Mouse (Mus musculus) testis, postnatal 14 days (tissue): ENCODE measurements around the gene Uvrag.

Experiments
- DNase-seq: peaks from one replicate; pipeline ENCODE4 v3.0.0; 2021; ENCODE audit warnings: low spot score

Uvrag gene

DNA sequence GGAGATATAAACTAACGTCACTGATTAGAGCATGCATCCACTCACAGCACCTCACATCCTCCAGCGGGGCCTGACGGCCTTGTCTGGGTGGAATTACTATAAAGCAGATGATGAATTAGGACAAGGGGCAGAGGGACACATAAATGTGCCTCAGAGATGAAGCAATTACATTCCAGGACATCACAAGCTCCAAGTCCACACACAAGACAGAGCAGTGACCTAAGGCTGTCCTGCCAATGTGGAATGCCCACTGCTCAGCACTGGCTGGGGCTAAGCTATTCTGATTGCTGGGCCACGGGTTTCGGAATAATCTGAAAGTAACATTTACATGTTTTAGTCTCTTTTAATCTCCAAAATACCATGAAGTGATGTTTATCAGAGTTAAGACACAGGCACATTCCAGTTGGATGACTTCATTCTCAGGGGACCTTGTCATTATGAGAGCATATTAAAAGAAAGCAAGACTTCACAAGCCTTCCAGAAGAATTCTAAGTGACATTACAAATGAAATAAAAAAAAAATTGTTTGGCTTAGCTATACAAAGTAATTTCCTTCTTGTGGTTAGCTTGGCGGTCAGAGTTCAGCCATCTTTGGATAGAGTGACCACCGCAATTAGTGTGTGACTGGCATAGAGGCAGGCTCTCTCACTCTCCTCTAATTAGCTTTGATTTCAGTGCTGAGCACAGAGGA lies 212.5 kb downstream of the Uvrag start:
- DNase-seq: no peak

DNA sequence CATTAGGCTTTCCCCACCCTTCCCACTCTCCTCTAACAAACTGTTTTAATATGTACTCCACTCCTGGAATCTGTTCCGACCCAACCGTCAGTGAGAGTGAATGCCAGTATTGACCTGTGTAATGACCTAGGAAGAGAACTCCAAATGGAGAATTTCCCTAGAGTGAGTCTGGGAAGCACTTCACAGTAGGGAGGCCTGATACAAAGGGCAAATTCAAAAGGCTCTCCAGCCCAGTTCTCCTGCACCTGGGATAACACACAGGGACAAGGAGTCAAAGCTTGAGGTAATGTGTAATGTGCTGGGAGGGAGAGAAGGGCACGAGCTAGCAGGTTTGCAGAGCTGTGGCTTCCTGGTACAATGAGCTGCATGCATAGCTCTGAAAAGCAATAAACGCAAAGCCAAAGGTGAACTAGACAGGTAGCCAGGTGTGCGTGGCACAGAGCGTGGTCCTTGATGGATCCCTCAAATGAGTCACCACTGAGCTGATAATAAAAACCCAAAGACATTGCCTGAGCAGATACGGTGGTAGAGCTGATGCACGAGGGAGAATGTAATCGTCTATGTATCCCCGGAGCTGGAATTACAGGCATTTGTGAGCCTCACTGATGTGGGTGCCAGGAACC lies 213.9 kb downstream of the Uvrag start:
- DNase-seq: no peak

DNA sequence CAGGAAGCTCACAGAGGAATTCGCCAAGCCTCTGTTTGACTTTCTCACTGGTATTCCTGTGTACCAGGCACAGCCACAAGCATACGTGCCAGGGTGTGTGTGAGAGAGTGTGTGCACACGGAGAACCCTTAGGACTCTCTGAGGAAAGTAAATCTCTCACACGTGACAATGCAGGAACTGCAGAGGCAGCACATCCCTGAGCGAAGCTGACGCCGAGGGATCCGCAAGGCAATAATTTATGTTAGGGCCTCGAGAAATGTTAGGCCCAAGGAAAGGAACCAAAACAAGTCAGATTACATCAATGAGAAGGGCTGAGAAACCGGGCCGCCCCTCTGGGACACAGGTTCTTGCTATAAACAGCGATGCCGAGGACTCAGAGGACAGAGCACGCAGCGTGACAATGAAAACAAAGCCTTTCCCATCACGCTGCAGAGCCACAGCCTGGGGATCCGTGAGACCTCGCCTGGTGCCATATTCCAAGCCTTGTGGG lies 216.5 kb downstream of the Uvrag start:
- DNase-seq: no peak

DNA sequence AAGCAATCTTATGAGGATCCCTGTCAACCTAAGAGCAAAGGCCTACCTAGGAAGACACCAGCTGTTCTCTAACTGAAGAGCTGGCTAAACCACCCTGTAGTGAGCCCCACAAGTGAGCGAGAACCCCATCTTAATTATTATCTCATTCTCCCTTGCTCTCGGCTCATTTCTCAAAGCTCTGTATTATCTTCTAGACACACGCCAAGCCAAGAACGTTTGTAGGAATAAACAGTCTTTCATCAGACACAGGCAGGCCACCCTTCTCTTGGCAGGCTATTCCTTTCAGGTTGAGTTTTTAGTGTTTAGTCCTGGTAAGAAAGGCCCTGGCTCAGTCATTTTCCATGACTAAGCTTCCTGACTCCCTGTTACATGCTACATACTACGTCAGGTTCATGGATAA lies 218.0 kb downstream of the Uvrag start:
- no peak for DNase-seq

DNA sequence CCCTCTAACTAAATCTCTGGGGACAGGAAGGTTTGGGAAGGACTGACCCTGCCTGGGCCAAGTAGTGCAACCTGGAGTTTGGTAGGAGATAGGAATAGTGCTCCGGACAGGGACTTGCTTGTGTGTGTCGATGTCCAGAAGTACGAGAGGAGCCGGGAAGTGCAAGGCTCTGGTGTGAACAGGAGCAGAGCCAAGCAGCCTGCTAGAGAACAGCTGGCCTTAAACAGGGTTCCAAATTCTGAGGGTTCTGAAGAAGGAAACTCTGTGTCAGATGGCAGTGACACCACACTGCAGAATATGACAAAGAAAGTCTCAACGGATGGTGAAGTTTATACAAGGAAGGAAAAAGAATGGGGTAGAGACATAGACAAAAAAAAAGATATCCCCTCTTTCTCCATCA lies 223.5 kb downstream of the Uvrag start:
- no peak for DNase-seq

DNA sequence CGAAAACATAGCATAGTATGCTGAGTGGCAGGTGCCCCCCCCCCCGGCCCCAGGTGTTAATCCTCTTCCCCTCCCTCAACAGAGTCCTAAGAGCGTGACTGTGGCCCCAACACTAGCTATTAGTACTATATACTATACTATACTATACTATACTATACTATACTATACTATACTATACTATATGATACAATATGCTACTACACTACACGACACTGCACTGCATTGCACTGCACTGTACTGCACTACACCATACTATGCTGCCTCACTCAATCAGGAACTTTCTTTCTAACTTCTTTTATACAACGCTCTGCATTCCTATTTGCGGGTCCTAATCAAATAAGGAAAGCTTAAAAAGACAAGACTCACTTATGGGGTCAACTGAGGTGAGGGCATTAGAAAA lies 224.4 kb downstream of the Uvrag start:
- no peak for DNase-seq

DNA sequence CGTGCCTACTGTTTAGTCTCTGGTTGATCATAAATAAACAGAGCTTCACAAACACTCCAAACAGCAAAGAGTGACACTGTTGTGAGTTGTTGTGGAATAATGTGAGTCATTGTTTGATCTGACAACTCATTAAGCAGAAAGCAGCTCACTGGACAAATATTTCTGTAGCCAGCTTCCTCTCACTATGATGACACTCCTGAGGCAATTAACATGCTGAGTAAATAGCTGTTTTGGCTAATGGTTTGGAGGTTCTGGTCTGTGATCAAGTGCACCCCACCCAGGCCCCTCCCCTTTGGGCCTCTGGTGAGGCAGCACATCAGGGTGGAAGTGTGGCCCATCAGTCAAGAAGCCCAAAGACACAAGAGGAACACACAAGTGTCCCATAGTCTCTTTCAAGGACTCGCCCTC lies 228.0 kb downstream of the Uvrag start:
- no peak for DNase-seq

DNA sequence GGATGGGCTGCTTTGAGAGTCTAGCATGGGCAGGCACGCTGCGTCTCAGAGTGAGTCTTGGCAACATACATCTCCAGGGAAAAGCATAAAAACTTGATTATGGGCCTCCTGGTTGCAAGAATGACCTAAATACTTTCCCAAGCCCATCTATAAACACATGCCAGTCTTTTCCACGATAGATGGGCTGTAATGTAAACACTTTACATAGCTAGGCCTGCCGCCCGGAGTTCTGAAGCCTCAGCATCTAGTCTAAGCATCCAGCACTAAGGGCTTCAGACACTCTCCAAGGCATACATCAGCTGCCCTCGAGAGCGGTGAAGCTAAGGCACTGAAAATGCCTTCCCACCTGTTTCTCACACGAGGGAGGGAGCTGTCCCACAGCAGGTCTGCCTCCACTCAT lies 229.7 kb downstream of the Uvrag start:
- DNase-seq: no peak

DNA sequence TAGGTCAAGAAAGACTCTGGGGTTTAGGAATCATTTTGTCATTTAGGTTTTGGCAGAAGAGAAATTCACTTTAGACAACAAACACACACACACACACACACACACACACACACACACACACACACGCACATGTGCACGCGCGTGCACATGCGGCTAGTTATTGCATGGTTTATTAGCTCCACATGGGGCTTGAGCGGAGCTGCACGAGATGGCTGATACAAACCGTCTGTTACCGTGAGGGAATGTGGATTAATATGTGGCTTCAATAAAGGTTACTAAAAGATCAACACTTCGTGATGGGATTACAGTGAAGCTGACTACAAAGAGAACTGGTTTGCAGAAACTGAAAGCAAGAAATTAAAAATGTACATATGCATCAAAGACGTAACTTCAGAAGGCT lies 230.2 kb downstream of the Uvrag start:
- no peak for DNase-seq

DNA sequence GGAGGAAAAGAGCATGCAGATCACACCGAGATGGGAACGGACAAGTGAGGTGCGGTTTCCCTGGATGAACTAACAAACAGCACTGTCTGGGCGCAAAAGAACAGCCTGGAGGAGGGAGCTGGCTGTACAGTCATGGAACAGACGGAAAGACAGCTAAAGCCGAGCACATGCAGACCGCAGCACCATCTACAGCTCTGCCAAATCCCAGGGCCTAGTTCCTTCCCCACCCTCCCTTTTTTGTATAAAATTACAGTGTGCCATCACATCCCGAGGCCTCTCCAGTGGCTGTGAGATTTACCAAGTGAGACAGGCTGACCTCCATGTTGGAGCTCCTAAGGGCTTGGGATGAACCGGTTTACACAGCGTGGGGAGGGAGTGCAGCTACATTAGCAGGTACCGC lies 230.8 kb downstream of the Uvrag start:
- DNase-seq: no peak

DNA sequence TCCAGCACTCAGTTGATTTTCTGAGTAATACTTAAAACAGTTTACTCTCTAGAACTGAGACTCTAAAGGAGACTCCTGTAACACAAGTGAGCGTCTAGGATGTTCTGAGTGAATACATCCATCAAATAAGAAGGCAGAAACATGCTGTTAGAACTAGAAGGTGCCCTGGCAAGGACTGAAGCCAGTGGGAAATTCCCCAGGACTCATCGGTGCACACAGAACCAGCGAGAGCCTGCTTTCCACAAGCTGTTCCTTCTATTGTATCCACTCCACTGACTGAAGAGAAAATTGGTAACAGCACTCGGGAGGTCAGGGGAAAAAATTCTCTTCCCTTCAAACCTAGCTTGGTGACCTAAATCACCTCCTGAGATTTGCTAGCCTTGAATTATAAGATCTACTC lies 233.5 kb downstream of the Uvrag start:
- no peak for DNase-seq

DNA sequence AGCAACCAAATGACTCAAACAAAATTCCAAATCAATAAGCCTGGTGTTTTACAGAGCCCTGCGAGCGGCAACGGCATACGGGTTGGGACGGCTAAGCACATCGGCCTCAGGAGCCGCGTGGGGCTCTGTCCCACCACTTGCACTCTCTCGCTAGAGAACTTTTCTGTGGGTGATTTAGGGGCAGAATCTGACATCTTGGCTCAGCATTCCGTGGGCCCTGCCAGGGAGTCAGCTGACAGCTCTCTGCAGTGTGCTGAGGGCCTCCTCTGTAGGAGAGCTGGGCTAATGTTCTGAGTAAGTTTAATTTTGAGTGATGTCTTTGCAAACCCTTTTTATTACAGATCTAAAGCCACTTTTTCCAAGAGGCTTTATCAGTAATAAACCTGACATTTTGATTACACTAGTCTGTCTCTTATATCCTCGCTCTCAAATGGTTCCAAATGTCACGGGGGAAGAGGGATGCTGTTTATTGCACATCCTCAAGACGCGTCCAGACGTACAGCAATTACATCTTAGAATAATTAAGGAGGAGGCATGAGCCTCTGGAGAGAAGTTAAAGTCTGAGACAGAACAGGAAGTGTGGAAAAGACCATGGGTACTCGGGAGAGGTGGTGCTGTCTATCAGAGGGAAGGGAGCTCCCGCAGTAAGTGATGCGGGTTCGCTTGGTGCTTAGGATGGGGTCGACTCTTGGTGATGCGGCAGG lies 236.1 kb downstream of the Uvrag start:
- DNase-seq: no peak

DNA sequence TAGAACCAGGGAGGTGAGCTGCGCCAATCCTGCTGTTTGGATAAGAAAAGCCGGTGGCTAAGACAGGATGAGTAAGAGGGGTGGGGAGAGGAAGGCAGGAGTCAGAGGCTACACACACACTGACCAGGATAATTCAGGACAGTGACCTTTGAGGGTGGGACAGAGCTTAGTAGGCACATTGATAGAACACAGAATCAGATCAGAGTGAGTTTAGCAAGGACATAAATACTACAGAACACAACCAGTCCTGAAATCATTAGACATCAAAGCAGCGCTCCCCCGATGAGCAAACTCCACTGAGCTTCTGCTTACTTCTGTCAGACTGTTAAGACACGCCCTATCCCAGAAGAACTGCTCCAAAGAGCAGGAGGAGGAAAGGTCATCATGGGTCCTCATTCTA lies 237.1 kb downstream of the Uvrag start:
- DNase-seq: no peak

DNA sequence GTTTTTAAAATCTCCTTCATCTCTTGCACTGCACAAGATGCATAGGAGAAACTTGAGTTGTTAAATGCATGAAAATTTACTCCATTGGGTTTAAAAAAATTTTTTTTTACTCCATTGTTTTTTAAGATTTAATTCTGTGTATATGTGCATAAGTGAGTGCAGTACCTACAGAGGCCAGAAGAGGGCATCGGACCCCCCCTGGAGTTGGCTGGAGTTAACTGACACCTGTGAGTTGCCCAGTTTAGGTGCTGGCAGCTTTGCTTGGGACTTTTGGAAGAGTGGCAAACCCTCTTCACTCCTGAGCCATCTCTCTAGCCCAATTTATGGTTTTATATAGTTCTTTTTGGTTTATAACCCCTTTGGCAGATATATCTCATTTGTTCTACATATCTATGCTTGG lies 239.8 kb downstream of the Uvrag start:
- no peak for DNase-seq

DNA sequence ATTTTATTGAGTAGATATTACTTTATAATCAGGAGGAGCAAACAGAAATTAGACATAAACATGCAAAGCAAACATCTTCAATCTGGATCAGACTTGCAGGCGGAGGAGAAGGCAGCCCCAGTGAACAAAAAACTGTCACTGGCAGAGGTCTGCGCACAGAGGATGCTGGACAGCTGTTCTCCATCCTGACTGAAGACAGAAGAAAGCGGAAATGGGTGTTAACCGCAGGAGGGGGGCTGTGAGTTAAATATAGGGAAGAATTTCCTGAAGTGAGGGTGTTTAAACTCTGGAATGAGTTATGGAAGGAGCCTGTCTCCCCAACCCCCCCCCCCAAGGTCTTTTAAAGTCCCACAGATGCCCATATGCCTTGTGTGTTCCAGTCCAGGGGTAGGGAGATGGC lies 241.1 kb downstream of the Uvrag start:
- DNase-seq: no peak

DNA sequence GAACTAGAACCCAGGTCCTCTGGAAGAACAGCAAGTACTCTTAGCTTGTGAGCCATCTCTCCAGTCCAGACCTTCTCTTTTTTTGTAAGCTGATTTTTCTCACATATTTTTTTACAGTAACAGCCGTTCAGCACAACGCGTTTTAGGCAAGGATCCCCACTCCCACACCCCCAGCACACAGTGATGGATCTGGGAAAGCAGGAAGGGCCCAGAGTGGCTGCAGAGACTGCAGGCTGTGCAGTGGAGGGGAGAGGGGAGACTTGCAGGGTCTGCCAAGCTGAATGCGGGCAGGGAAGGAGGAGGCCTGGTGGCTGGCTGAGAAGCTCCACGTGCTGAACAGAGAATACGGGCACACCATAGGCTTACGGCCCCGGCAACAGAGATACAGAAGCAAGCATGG lies 243.6 kb downstream of the Uvrag start:
- no peak for DNase-seq

DNA sequence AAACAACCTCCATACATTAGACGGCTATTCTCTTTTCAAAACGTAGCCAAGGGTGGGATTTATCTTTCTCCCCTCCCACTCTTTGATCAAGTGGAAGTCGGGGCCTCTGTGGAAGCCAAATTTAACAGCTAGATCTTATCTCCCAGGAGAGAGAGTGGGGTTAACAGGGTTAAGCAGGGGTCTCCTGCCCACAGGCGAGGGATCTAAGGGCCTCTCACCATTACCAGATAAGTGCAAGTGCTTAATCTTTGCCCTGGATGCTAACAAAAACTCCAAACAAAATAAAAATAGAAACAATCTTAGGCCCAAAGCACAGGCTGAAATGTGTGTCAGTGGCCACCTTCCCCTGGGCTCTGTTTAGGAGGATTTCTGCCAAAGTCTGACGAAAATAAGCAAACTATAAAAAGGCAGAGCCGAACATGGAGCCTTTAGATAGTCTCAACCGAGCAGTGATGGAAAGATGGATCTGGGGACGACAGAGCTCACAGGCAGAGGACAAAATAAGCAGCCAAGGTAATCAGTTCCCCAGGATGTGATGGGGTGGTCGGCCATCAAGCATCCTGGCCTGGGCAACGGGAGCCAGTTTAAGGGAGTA lies 245.3 kb downstream of the Uvrag start:
- DNase-seq: no peak

DNA sequence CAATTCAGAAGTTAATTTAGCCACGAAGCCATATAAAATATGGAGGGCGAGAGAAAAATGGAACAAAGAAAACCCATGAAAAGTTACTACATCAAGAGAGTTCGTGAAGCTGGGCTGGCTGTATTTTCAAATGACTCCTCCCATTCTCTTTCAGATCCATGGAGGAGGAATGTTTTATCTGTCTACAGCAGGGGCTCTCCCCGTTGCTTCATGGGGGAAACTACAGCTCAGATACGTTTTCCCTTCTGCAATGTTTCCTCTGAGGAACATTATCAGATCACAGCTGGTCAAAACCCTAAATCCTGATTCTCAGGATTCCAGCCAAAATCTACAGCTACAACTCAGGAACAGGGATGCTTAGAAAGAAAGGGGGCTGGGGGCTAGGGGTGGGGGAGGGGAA lies 246.2 kb downstream of the Uvrag start:
- no peak for DNase-seq

DNA sequence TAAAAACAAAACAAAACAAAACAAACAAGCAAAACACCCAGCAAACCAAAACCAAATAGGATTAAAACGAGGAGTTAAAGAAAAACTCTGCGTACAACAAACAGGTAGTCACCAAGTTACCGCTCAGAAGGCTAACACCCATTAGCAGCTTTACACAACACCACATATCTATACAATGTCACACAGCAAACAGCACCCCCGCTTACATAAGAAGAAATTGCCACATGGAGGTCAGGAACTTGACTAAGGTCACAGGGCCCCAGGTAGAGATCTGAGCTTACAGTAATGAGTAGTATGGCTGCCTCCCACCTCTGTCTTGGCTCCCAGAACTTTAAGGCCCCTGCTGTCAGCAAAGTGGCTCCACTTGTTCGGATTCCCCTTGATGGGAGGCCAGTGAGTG lies 246.6 kb downstream of the Uvrag start:
- no peak for DNase-seq

DNA sequence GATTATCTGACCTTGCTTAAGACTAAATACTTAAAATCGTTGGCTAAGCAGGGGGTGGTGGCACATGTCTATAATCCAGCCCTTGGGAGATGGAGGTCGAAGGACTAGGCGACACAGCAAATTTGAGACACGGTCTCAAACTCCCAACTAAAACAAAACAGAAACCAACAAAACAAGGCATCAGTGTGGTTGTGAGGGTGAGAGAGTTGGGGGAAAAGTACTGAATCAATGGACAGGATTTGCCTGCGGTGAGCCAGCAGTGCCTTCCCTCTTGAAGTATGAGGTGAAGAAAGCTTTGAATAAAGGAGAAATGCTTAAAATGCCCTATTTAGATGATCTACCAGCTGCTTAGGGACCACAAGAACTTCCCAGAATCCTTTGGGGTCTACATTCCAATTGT lies 247.8 kb downstream of the Uvrag start:
- no peak for DNase-seq

DNA sequence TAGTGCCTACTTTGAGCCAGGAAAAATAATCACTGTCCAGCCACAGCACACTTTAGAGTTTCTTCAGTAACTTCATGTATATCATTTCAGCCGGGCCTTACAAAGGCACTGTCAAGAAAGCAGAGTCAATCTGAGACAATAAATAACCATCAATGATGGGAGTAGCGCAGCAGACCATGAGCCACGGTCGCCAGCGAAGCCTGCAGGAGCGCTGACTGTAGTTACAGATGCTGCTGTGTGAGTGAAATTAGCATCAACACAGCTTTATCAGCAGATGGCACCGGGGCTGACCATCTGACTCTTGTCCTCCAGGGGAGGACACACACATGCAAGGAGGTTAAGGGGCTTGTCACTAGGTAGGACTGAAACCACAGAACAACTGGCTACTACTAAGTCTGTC lies 251.7 kb downstream of the Uvrag start:
- no peak for DNase-seq

DNA sequence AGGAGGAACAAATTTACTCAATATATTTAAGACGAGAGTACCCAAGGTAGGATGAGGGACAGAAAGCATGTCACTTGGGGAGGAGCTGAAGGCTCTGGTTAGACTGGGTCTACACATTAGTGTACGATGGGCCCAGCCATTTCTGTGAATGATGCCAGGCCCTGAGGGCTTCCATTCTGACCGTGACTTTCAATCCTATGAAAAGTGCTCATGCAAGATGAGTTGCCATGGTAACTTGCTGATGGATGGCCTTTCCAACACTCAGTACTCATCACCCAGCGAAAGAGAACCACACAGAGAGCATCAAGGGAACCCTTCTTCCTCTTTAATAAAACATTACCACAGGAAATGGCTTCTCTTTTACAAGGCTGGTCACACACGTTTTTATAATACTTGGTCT lies 252.1 kb downstream of the Uvrag start:
- DNase-seq: no peak

DNA sequence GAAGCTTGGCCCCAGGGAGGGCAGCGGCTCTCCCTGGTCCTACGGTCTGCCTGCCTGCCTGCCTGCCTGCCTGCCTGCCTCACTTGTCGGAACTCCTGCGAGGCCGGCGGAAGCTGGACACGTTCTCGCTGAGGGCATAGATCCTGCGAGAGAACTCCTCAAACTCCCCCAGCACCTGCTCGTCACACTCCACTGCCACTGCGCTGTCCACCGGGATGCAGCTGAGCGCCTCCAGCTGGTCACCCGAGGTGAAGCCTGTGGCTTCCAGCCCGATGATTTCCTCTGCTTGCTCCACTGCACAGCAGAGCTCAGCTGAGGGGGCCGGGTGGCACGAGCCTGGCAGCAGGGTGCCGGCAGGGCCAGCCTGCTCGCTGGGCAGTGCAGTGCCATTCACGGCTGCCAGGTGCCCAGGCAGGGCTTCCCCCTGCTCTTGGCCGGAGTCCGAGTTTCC lies 253.1 kb downstream of the Uvrag start:
- DNase-seq: no peak
